Mouse (Mus musculus) intestine, postnatal 0 days (tissue): ENCODE results near the gene Adcy6. TPM values are rescaled to one million over a fixed set of nuclear protein-coding genes. Genes with fewer than 3 reads are reported as not detected.

ENCODE experiments used
- ATAC-seq: fragments of 200-750 bp; cut with Nextera tagmentation; 2 replicates; pipeline ENCODE4 v1.8.0; 2017; ENCODE audit warnings: mild to moderate bottlenecking, moderate TSS enrichment, moderate library complexity
- H3K27ac ChIP-seq: fragments of 300-500 bp; sonication (generic); 2 replicates; pipeline ENCODE4 v1.5.1; 2014; ENCODE audit warnings: mild to moderate bottlenecking, low read depth, low read length, moderate library complexity
- H3K27me3 ChIP-seq: fragments of 300-500 bp; sonication (generic); replicated peaks from 2 replicates; pipeline ENCODE4 v1.6.1; 2014; ENCODE audit warnings: low read length, mixed read lengths; ENCODE audit not compliant: control insufficient read depth, insufficient read depth
- H3K36me3 ChIP-seq: fragments of 300-500 bp; sonication (generic); 2 replicates; pipeline ENCODE4 v1.6.1; 2014; ENCODE audit warnings: mild to moderate bottlenecking, moderate library complexity; ENCODE audit not compliant: control insufficient read depth, insufficient read depth
- H3K4me1 ChIP-seq: fragments of 300-500 bp; sonication (generic); replicated peaks from 2 replicates; pipeline ENCODE4 v1.6.1; 2014; ENCODE audit warnings: antibody characterized with exemption, low read length, mixed read lengths; ENCODE audit not compliant: control insufficient read depth, insufficient read depth
- H3K4me2 ChIP-seq: fragments of 300-500 bp; sonication (generic); replicated peaks from 2 replicates; pipeline ENCODE4 v1.6.1; 2014; ENCODE audit warnings: low read depth, mild to moderate bottlenecking, moderate library complexity
- H3K4me3 ChIP-seq: fragments of 300-500 bp; sonication (generic); 2 replicates; pipeline ENCODE4 v1.5.1; 2014; ENCODE audit warnings: low read depth, low read length
- H3K9ac ChIP-seq: fragments of 300-500 bp; sonication (generic); 2 replicates; pipeline ENCODE4 v1.6.1; 2014; ENCODE audit warnings: mild to moderate bottlenecking, low read depth, low read length
- H3K9me3 ChIP-seq: fragments of 300-500 bp; sonication (generic); 2 replicates; pipeline ENCODE4 v1.6.1; 2016; ENCODE audit warnings: mixed run types; ENCODE audit not compliant: control insufficient read depth
- CTCF ChIP-seq: sonication (generic); IDR thresholded peaks from 2 replicates; pipeline ENCODE4 v1.5.1; 2016; ENCODE audit warnings: low read depth, mild to moderate bottlenecking, control low read depth, antibody characterized with exemption, moderate library complexity
- WGBS: fragments of 180-500 bp; shearing (Covaris S2); extraction: QIAGEN DNeasy Blood & Tissue Kit; methylation state at CpG from one replicate; pipeline ENCODE4 v1.1.7; 2014; 5-methylcytosine and 5-hydroxymethylcytosine counted together
- polyA plus RNA-seq: library from polyadenylated mRNA; unstranded; fragments of >200 nt; fragmentation: Nextera tagmentation; extraction: Ambion mirVana; gene quantifications from 2 replicates; pipeline ENCODE4 v1.2.1, GENCODE M21; 2015

Gene Adcy6
- polyA plus RNA-seq, 1 experiment from 2014 or later = 10.6 TPM

DNA sequence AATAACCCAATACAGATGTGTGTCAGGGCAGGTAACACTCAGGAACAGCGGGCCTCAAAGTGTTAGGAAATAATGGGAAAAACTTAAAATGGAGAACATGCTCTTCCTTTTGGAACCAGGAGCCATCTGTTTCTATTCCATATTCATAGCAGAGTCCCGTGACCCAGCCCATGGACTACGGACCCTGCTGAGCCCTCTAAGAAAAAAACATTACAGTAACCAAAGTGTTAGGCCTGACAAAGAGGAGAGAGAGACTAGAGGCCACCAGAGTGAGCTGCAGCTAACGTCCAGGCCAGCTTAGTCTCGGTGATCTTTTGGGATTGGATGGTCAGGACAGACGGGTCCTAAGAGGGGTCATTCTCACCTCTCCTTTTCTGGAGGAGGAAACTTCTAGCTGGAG, 5.1 kb upstream of the Adcy6 start:
- TF ChIP-seq CTCF = peak; percentile 37
- Histone ChIP-seq H3K9me3 (no peaks in the 10 kb centered on the region), H3K4me1 (no peaks in the 10 kb centered on the region), H3K27ac (peak overlapping the region; percentile 78), H3K4me3 (no peak overlapping the region), H3K27me3 (no peaks in the 10 kb centered on the region), H3K9ac (no peak overlapping the region), H3K4me2 (peak overlapping the region; percentile 22), H3K36me3 (no peaks in the 10 kb centered on the region)
- 31% methylated on average over 6 of the region's 6 CpGs for WGBS
- peak; percentile 65 for ATAC-seq

DNA sequence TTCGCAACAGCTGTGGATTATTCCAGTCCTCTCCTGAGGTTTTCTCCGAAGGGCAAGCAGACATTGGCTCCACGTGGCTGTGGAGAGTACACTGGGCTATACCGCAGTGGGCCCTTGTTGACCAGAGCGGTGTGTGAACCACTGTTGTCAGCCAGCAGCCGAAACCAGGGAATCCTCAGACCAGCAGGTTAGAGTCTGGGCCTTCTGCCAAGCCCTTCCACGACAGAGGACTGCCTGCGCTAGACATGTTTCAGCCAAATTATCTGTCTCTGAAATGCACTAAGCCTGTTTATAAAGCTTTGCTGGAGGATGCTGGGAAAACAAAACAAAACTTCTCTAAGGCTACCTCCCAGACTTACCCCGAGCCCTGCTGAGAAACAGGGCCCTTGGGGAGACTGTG, 4.7 kb upstream of the Adcy6 start:
- WGBS = 29% methylated on average over 9 of the region's 9 CpGs

GRCm38 (mm10) chr15:98612229-98612628, 2.4 kb upstream of the Adcy6 start:
- Histone ChIP-seq H3K9ac (no peak overlapping the region), H3K4me2 (no peak overlapping the region), H3K4me1 (no peaks in the 10 kb centered on the region; the same call in 1 of the 2 replicates), H3K27ac (no peak overlapping the region), H3K4me3 (no peak overlapping the region), H3K36me3 (no peaks in the 10 kb centered on the region), H3K27me3 (no peaks in the 10 kb centered on the region), H3K9me3 (no peaks in the 10 kb centered on the region)
- no peak for ATAC-seq
- no peak for TF ChIP-seq CTCF
- 97% methylated on average over 3 of the region's 3 CpGs for WGBS

More for the DNA sequence above, 4.7 kb upstream of the Adcy6 start:
- H3K36me3 ChIP-seq = no peaks in the 10 kb centered on the region
- no peaks in the 10 kb centered on the region for H3K27me3 ChIP-seq
- H3K27ac ChIP-seq = peak overlapping the region; percentile 78
- H3K4me3 ChIP-seq = no peak overlapping the region
- no peak overlapping the region for H3K9ac ChIP-seq
- ATAC-seq = no peak
- no peaks in the 10 kb centered on the region for H3K9me3 ChIP-seq
- TF ChIP-seq CTCF = no peak
- no peak overlapping the region for H3K4me2 ChIP-seq
- H3K4me1 ChIP-seq = no peaks in the 10 kb centered on the region

- H3K27ac ChIP-seq = peak overlapping the region; percentile 97
- WGBS = 7% methylated on average over 12 of the region's 12 CpGs
- ATAC-seq = no peak
These were observed 306 bp upstream of the Adcy6 start for GRCm38 (mm10) chr15:98610131-98610633.

GRCm38 (mm10) chr15:98608784-98609250, 1.1 kb downstream of the Adcy6 start:
- Histone ChIP-seq H3K4me3 (peak overlapping the region; percentile 86), H3K36me3 (peaks cover 10% of the 10 kb centered on the region; the same call in 1 of the 2 replicates), H3K9me3 (no peaks in the 10 kb centered on the region), H3K27ac (peak overlapping the region; percentile 97), H3K9ac (peak overlapping the region; percentile 90), H3K4me1 (peaks cover 3% of the 10 kb centered on the region; the same call in 1 of the 2 replicates), H3K4me2 (peak overlapping the region; percentile 78), H3K27me3 (no peaks in the 10 kb centered on the region)
- no peak for TF ChIP-seq CTCF
- WGBS = 1% methylated on average over 12 of the region's 26 CpGs
- peak; percentile 43 for ATAC-seq

More at GRCm38 (mm10) chr15:98610131-98610633, 306 bp upstream of the Adcy6 start:
- Histone ChIP-seq H3K9ac (peak overlapping the region; percentile 90), H3K36me3 (no peaks in the 10 kb centered on the region), H3K4me1 (peaks cover 3% of the 10 kb centered on the region; the same call in 1 of the 2 replicates), H3K4me2 (peak overlapping the region; percentile 78), H3K9me3 (no peaks in the 10 kb centered on the region), H3K27me3 (no peaks in the 10 kb centered on the region), H3K4me3 (peak overlapping the region; percentile 86)
- no peak for TF ChIP-seq CTCF

GRCm38 (mm10) chr15:98608058-98608783, 1.7 kb downstream of the Adcy6 start:
- no peak for TF ChIP-seq CTCF
- Histone ChIP-seq H3K4me1 (peaks cover 3% of the 10 kb centered on the region; the same call in 1 of the 2 replicates), H3K9me3 (no peaks in the 10 kb centered on the region), H3K4me3 (peak overlapping the region; percentile 86), H3K36me3 (peaks cover 16% of the 10 kb centered on the region), H3K27me3 (no peaks in the 10 kb centered on the region), H3K27ac (peak overlapping the region; percentile 97), H3K4me2 (peak overlapping the region; percentile 78), H3K9ac (peak overlapping the region; percentile 90)
- no peak for ATAC-seq
- WGBS = 10% methylated on average over 9 of the region's 10 CpGs
